Mouse (Mus musculus) embryo, embryonic 11 days (tissue): ENCODE measurements around the gene Vwde.

Source experiments
- DNase-seq: peaks from one replicate; pipeline ENCODE4 v3.0.0-alpha.2; 2015

Gene Vwde

DNA sequence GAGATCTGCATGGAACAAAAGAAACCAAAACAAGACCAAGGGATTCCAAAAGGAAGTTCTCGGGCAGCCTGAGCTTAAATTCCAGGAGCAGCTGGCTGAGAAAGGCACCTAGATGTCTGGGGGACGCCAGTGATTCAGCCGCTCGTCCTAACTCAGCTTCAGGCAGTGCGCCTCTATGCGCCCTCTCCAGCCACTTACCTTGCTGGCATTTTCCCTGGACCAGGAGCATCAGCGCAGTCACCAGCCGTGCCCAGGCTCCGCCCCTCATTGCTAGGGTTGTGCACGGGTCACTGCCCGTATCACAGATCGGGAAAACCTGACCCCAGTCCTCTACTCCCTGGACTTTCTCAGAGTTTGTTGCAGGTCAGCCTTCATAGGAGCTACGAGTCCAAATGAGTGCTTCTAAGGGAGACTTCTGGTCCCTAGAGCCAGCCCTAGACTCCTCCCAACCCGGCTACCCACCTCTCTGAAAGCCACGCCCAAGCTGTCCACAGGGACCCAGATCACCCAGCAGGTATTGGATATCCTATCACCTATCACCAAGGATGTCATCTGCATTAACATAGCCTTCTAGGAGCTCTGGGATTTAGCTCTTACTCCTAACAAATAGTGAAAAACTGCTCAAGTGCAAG, at the start of gene Vwde:
TSS of gene Vwde (minus strand) at position 370 of the 632 bp plus-strand sequence.
- peak; percentile 21 for DNase-seq

DNA sequence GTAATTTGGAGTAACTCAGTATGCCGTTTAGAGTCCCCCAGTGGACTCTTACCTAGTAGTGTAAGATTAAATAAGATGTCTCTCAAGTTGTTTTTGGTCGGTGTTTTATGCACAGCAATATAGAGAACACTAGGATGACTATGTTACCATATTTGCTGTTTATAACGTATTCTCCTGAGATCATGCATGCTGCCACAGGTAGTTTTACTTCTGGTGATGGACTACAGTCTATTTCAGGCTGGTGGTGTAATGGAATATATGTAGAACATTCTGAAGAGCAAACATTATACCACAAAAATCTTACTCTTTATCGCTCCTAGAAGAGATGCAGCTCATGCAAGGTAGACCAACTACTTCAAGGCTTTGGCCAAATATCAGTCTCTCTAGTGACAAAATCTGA, 30.6 kb upstream of the Vwde start:
- no peak for DNase-seq

DNA sequence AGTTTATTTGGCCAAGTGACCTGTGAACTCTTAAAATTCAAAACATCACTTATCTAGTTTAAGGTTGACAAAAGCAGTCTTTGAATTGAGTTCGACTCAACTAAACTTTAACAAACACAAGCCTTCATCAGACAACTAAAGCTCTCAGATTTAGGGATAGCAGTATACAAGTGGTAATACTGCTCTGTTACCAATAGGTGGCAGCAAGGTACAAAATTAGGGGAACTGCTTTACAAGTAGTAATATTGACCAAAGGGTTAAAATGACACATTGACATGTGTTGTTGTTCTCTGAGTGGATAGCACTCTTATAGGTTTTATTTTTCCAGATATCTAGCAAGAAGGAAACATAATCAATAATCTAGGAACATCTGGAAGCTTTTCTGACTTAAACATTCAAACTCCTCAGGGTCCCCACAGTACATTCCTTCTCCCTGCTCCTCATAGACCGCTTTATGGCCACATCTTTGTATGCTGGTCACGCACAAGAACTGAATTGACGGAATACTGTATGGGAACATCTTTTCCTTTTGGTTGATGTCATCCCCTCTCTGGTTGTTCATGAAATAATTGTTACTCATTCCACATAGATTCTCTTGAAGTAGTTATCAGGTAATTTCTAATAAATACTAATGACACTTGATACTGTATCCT, 23.7 kb upstream of the Vwde start:
- peak; percentile 34 for DNase-seq

DNA sequence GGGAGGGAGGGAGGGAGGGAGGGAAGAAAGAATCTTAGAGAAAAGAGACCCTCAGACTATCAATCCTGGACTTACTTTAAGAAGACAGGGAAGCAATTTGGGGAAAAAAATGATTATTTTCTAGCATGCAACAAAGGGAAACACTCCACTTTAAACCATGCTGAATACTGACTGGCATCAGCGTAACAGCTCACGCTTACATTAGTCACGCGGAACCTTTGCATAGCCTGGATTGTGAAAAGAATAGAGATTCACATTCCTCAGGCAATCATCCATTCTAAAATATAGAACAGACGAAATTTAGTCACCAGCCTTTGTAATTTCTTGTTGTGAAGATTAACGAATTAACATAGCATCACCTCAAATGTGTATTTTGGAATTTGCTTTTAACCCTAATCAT, 18.6 kb downstream of the Vwde start:
- no peak for DNase-seq

DNA sequence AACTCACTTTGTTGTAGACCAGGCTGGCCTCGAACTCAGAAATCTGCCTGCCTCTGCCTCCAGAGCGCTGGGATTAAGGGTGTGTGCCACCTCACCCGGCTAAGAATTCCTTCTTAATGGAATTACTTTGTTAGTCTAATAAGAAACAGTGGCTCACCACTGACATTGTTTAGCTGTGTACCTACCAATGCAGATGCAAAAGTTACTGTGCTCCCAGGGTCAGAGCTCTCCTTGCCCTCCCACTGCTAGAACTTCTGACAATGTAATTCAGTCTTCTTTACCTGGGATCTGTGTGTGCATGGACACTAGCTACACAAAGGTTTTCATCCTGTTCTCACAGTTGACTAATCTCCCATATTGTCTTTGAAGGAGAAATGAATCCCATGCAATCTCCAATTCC, 27.3 kb downstream of the Vwde start:
- no peak for DNase-seq

DNA sequence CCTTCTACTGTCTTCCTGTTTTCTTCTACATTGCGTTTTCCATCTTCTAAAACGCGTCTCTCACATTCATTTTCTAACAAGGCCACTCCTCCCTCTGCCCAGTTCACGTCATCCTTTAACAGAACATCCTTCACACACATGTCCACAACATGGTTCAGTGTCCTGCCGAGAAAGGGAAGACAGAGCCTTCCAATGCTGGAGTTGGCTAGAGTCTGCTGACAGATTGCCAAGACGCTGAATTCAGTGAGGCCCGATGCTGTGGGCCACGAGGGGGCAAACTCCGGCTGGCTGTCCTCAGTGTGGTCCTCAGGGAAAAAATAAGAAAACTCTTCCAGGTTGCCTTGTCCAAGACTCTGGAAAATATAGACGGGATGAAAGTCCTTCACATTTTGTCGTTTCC, 37.9 kb downstream of the Vwde start:
- DNase-seq, result no peak

DNA sequence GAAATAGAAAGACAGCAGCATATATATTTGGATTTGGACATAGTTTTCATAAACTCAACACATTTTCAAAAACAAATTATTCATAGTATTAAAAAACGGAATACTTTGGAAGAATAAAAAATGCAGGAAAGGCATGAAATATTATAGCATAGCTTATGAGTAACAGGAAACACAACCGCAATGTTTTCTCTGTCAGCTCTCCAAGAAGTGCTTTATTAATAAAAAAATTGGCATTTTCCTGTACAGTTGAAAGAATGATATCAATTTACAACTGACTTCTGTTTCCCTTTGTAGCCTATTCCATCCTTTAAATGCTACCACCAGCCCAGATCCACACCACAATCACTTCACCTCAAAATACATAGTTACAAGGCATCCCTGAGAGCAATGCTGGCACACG, 44.7 kb downstream of the Vwde start:
- DNase-seq, result no peak

DNA sequence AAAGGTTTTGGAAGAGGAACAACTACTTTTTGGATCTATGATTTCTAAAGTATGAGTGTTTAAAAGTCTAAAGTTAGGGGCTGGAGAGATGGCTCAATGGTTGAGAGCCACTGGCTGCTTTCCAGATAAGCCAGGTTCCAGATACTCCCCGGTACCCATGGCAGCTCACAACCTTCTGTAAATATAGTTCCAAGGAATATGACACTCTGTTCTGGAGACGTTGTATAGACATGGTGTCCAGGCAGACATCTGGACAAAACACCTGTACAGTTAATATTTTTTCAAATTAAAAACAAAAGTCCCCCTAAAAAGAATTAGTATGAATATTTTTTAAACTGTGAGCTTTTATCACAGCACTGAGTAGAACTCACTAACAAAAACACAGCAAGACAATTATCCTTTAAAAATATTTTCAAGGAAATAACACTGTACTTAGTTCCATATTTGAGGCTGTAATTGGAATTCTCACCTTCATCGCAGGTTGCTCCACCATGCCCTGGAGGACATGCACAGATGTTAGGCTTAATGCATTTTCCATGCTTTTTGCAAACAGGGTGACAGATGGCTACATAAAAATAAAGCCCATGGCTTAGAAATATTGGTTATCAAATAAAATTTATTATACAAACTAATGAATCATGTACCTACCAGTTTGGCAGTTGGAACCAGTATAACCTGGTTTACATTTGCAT, 55.2 kb downstream of the Vwde start:
- no peak for DNase-seq

DNA sequence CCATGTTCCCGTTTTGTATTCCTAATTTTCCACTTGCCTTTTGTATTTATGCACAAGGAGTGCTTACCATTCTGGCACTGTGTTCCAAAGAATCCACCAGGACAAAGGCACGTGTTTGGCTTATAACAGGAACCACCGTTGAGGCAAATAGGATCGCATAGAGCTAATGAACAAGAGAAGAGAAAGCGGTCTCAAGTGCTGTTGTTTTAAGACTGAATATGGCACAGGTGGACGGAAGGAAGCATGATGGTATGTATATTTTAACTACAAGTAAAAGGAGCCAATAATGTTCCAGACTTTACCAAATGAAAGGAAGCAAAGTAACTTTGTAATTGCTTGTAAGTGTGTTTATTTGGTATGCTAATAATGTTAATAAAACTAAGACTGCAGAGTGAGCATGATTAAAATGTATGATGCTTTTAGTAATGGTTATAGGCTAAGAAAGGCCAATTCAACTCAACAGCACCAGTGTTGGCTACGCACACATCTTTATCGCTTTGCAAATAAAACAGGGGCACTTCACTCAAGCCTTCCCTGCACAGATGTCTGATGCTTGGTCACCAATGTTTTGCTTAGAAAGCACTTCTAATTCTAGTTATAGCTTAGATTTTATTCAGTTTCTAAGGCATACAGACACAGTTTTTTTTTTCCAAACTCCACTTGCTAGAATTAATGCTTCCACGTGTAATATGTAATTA, 58.4 kb downstream of the Vwde start:
- no peak for DNase-seq

DNA sequence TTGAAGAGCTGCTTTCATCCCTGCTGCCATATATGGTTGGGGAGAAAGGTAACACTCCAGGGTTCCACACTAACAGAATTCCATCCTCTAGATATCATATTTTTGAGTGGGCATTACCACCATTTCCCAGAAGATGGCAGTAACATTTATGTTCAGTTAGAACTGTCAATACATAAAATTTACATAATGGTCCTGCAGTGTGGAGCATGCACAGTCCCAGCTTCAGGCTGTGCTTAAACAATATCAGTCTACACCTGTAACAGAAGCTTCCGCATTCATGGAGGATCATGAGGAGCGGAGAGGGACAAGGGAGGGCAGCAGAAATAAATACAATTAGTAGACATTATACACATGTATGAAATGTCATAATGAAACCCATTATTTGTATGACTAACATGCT, 65.3 kb downstream of the Vwde start:
- DNase-seq, result peak; percentile 3

DNA sequence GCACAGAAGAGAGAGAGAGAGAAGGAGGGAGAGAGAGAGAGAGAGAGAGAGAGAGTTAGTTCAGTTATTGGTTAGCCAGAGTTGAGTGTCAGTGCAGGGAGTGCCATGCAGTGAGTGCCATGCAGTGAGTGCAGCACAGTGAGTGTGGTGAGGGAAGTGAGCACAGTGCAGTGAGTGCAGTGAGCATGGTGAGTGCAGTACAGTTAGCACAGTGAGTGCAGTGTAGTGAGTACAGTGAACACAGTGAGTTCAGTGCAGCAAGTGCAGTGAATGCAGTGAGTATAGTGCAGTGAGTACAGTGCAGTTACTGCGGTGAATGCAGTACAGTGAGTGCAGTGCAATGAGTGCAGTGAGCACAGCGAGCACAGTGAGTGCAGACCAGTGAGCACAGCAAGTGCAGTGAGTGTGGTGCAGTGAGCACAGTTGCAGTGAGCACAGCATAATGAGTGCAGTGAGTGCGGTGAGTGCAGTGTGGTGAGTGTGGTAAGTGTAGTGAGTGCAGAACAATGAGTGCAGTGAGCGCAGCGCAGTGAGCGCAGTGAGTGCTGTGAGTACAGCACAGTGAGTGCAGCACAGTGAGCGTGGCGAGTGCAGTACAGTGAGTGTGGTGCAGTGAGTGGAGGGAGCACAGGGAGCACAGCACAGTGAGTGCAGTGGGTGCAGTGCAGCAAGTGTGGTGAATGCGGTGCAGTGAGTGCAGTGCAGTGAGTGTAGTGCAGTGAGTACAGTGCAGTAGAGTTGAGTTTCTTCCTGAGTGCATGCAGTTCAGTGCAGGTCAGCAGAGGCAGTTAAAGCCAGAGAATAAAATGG, 70.7 kb downstream of the Vwde start:
- no peak for DNase-seq

DNA sequence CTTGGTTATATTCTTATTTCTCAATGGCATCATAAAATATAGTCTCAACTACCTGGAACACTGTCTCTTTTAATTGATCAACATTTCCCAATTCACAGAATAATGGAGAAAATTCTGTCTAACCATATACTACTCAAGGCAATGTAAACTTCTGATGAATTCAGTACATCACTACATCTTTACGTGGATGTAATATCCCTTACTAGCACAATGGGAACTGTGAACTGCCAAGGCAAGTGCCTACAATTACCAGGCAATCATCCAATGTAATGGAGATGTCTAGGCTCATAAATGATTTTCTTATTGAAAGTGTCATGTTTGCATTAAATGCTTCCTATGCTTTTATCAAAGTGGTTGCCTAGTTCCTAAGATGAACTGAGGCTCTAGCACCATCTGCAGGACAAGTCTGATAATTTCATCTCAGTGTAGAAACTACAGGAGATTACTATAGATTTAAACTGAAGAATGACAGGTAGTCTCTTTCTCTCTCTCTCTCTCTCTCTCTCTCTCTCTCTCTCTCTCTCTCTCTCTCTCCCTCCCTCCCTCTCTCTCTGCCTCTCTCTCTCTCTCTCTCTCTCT, 72.6 kb downstream of the Vwde start:
- peak; percentile 68 for DNase-seq

DNA sequence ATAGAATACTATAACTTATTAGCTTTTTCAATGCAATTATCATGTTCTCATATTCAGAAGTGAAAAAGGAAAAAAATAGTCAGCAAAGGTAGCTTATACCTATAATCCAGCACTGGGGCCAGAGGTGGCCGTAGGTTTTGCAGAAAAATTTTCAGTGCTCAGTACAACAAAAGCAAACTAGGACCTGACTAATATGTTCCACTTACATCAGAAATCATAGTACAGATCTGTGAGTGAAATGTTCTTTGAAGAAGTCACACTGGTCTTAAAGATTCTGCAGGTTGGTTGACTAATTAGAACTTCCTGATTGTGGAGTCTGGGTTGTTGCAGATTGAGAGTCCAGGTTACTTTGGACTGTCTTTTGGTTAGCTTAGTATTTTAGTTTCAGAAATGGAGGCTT, 87.5 kb downstream of the Vwde start:
- DNase-seq, result no peak

DNA sequence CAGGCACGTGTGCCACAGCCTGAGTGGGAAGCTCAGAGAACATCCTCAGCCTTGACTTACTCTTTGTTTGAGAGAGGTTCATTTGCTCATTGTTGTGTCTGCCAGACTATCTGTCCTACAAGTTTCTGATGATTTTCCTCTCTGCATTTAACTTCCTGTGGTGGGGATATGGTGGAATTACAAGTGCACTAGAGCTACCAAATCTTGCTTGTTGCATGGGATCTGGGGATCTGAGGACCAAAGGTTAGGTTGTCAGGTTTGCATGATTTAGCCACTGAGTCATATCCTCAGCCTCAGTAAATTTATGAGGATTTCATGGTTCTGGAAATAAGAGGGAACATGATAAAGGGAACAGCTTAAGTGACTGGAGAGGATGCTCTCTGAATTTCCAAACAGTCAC, 116.1 kb downstream of the Vwde start:
- no peak for DNase-seq
